Mouse (Mus musculus) liver, embryonic 13.5 days (tissue): ENCODE data around the gene Hist1h2bg. TPM values are rescaled to one million over a fixed set of nuclear protein-coding genes. Genes with fewer than 3 reads are reported as not detected.
A peak's percentile ranks its signal among the peaks of the same experiment; 100 is the strongest.
"Not testable (repeated sequence)": the region's sequence is repeated elsewhere in the genome, so short reads cannot be mapped to it uniquely, and the experiment has no call there.

Experiments used
- ATAC-seq: fragments of 200-750 bp; cut with Nextera tagmentation; 2 replicates; pipeline ENCODE4 v1.8.0; 2017; ENCODE audit warnings: low read depth, mild to moderate bottlenecking, moderate number of reproducible peaks, moderate library complexity
- DNase-seq: peaks from one replicate; pipeline ENCODE4 v3.0.0; 2022
- H3K27ac ChIP-seq: fragments of 300-500 bp; sonication (generic); 2 replicates; pipeline ENCODE4 v1.5.1; 2015; ENCODE audit warnings: moderate library complexity, mild to moderate bottlenecking, inconsistent platforms
- H3K27me3 ChIP-seq: fragments of 300-500 bp; sonication (generic); 2 replicates; pipeline ENCODE4 v1.6.1; 2015; ENCODE audit warnings: mild to moderate bottlenecking, inconsistent platforms
- H3K36me3 ChIP-seq: fragments of 300-500 bp; sonication (generic); 2 replicates; pipeline ENCODE4 v1.6.1; 2015; ENCODE audit warnings: mild to moderate bottlenecking, inconsistent platforms
- H3K4me1 ChIP-seq: fragments of 300-500 bp; sonication (generic); replicated peaks from 2 replicates; pipeline ENCODE4 v1.6.1; 2015; ENCODE audit warnings: inconsistent platforms
- H3K4me2 ChIP-seq: fragments of 300-500 bp; sonication (generic); 2 replicates; pipeline ENCODE4 v1.6.1; 2015; ENCODE audit warnings: inconsistent platforms, mild to moderate bottlenecking, moderate library complexity
- H3K4me3 ChIP-seq: fragments of 300-500 bp; sonication (generic); replicated peaks from 2 replicates; pipeline ENCODE4 v1.5.1; 2015; ENCODE audit warnings: mild to moderate bottlenecking, inconsistent platforms
- H3K9ac ChIP-seq: fragments of 300-500 bp; sonication (generic); 2 replicates; pipeline ENCODE4 v1.6.1; 2015; ENCODE audit warnings: mild to moderate bottlenecking, inconsistent platforms
- H3K9me3 ChIP-seq: fragments of 300-500 bp; sonication (generic); replicated peaks from 2 replicates; pipeline ENCODE4 v1.6.1; 2016; ENCODE audit warnings: inconsistent platforms
- WGBS: fragments of 180-500 bp; shearing (Covaris S2); methylation state at CpG from one replicate; pipeline ENCODE4 v1.1.7; 2015; ENCODE audit not compliant: insufficient replicate concordance; 5-methylcytosine and 5-hydroxymethylcytosine counted together
- polyA plus RNA-seq: library from polyadenylated mRNA; unstranded; fragments of >200 nt; fragmentation: Nextera tagmentation; extraction: Ambion mirVana; gene quantifications from 2 replicates; pipeline ENCODE4 v1.2.1, GENCODE M21; 2015

Hist1h2bg gene
- polyA plus RNA-seq, 1 experiment from 2014 or later, result 14.1 TPM

DNA sequence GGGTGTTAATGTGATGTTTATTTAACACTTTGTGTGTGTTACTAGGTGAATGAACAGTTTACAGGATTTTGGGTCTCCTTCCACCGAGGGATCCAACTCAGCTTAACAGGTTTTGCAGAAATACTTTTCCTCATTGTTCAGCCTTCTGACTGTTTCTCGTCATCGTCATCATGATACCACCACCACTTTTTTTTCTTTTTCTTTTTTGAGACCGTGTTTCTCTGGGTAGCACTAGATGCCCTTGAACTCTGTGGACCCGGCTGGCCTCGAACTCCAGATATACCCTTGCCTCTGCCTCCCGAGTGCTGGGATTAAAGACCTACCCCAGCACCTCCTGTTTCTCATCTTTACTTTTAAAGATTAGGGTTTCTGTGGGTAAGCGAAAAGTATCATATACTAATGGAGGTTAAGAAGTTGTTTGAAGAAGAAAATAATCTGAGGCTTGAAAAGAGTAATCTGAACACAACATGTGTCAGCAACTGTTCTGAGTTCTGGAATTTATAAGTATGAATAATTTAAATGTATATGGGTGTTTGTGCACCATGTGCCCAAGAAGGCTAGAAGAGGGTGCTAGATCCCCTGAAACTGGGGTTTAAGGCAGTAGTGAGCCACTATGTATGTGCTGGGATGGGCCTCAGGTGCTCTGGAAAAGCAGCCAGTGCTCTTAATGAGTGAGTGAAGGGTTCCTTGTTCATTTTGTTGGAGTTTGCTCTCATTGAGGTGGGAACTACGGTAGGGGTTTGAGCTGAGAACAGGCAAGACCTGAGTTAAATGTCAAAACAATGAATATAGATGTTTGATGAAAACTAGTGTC is 38.7 kb upstream of the Hist1h2bg start:
- Histone ChIP-seq H3K4me2 (peak overlapping the region; percentile 65), H3K36me3 (no peaks in the 10 kb centered on the region), H3K27me3 (no peaks in the 10 kb centered on the region), H3K4me1 (peaks cover 42% of the 10 kb centered on the region), H3K27ac (peak overlapping the region; percentile 98), H3K9me3 (no peaks in the 10 kb centered on the region), H3K4me3 (peak overlapping the region; percentile 63), H3K9ac (peak overlapping the region; percentile 84)
- 13% methylated on average over 9 of the region's 9 CpGs for WGBS
- no peak for DNase-seq
- no peak for ATAC-seq

DNA sequence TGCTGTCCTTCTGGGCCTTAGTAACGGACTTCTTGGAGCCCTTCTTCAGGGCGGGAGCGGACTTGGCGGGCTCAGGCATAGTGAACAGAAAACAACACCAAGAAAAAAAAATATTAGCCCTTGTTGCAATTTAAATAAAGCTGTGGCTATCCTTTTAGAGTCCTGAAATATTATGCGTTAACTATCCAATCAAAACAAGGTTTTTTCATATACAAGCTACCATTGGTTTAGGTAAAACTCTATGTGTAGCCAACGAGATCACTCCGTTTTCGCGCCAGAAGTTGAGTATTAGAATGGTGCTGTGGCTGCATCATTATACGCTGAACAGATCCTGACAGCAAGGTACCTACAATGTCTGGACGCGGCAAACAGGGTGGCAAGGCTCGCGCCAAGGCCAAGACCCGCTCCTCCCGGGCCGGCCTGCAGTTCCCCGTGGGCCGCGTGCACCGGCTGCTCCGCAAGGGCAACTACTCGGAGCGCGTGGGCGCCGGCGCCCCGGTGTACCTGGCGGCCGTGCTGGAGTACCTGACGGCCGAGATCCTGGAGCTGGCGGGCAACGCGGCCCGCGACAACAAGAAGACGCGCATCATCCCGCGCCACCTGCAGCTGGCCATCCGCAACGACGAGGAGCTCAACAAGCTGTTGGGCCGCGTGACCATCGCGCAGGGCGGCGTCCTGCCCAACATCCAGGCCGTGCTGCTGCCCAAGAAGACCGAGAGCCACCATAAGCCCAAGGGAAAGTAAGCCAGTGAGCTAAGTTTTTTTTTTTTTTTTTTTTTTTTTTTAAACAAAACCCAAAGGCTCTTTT is 37.4 kb upstream of the Hist1h2bg start, which contains the start of gene Hist1h2af:
Hist1h2af (plus strand) TSS at position 347 of the 808 bp plus-strand sequence.
- Histone ChIP-seq H3K4me2 (peak within 1 kb of the TSS; percentile 65), H3K4me3 (peak within 1 kb of the TSS; percentile 63), H3K4me1 (peaks cover 50% of the 10 kb centered on the region), H3K27ac (peak within 1 kb of the TSS; percentile 98), H3K9ac (peak within 1 kb of the TSS; percentile 84)
- H3K9me3 ChIP-seq, H3K36me3 ChIP-seq, H3K27me3 ChIP-seq: not testable (repeated sequence)
- WGBS, result under 1% methylated on average over 31 of the region's 53 CpGs
- DNase-seq (peak; percentile 83), ATAC-seq (peak; percentile 49)

DNA sequence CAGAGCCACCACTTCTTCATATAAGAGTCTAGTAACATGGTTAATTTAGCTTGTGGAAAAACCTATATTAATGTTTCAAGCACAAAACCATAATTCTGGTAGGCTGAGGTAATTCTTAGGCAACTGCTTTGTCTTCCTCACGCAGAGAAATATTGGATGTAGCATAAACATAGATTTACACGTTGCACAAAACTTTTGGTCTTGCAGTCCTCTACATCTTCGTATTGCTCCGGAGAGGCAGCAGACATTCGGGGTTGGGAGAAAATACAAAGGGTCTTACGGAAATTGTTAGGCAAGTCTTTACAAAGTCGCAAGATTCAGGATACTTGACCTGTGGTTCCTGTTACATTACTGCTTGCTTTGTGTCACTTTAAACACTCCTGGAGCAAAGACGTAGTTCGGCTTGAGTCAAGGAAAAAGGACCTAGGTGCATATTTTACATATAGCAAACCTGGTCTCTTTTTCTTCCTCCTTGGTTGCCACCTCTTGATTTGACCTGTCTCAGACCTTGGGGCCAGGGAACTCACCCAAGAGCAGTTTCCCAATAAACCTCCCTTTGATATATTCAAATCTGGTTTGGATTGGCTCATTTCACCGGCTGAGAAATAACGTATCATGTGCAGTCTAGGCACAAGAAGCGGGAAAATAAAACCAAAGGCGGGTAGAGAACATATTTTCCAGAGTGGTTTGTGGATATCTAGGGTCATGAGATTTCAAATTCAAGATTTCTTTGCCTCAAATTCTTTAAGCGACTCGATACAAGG is 36.6 kb upstream of the Hist1h2bg start:
- H3K4me3 ChIP-seq, result peak overlapping the region; percentile 63
- peak overlapping the region; percentile 65 for H3K4me2 ChIP-seq
- DNase-seq, result peak; percentile 65
- under 1% methylated on average over 15 of the region's 15 CpGs for WGBS
- no peaks in the 10 kb centered on the region for H3K9me3 ChIP-seq
- H3K4me1 ChIP-seq, result peaks cover 48% of the 10 kb centered on the region
- no peaks in the 10 kb centered on the region for H3K27me3 ChIP-seq
- H3K36me3 ChIP-seq, result no peaks in the 10 kb centered on the region
- peak overlapping the region; percentile 98 for H3K27ac ChIP-seq
- peak; percentile 28 for ATAC-seq
- peak overlapping the region; percentile 84 for H3K9ac ChIP-seq

DNA sequence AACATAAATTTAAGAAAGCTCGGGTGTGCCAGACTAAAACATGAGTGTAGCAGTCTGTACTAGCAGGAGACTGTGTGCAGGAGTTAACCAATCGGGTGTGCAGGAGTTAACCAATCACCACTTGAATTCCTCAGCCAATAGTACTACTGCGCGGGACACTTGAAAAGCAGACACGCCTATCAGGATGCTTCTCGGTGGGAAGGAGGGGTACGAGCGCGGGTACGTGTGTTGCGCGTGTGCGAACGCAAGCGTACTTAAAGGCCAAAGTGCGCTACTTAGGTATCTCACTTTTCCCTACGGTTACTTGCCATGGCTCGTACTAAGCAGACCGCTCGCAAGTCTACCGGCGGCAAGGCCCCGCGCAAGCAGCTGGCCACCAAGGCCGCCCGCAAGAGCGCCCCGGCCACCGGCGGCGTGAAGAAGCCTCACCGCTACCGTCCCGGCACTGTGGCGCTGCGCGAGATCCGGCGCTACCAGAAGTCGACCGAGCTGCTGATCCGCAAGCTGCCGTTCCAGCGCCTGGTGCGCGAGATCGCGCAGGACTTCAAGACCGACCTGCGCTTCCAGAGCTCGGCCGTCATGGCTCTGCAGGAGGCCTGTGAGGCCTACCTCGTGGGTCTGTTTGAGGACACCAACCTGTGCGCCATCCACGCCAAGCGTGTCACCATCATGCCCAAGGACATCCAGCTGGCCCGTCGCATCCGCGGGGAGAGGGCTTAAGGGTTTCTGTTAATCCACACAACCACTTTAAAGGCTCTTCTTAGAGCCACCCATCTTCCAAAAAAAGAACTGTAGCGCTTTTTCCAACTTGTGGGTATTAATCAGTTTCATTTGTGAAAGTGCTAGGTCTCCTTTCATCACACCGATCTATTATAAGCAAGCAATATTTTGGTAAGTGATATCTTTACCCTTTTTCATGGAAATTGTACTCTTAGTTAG is 35.8 kb upstream of the Hist1h2bg start, which contains the start of gene Hist1h3g:
Hist1h3g (plus strand) TSS at position 286 of the 939 bp plus-strand sequence.
- H3K9me3 ChIP-seq, H3K27me3 ChIP-seq, H3K36me3 ChIP-seq: not testable (repeated sequence)
- Histone ChIP-seq H3K27ac (peak within 1 kb of the TSS; percentile 98), H3K4me1 (peaks cover 47% of the 10 kb centered on the region), H3K4me2 (peak within 1 kb of the TSS; percentile 65), H3K4me3 (peak within 1 kb of the TSS; percentile 63), H3K9ac (peak within 1 kb of the TSS; percentile 84)
- ATAC-seq (peak; percentile 85), DNase-seq (peak; percentile 93)
- under 1% methylated on average over 52 of the region's 62 CpGs for WGBS

DNA sequence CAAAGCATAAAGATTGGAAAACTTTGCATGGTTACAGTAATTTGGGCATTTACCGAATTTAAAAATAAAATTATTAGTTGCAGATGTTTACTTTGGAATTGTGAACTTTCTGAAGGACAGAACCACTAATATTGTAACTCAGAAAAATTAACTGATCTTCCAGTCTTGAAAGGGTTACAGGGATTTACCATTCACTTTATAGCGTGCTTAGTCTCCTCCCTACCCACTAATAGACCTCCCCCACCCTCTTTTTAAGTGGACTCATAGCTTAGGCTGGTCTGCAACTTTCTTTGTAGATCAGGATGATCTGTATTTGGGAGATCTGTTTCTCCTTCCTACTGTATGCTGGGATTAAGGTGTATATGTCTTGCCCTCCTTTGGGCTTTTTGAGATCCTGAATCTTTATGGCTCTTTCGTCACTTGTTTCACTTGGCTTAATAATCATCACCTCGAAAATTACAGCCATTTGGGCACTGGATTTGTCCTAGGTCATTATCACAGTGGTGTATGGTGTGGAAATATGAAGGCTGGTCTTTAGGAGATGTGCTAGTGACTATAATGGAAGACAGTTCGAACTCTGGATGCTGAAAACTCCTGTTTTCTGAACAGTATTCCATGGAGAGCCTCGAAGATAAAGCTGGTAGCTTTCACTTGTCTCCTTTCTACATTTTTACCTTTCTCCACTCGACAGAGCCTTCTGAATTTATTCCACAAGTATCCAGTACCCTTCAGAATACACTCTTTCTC is 34.9 kb upstream of the Hist1h2bg start:
- WGBS, result 14% methylated on average over 7 of the region's 7 CpGs
- Histone ChIP-seq H3K4me3 (peak overlapping the region; percentile 63), H3K4me2 (peak overlapping the region; percentile 65), H3K36me3 (no peaks in the 10 kb centered on the region), H3K27ac (peak overlapping the region; percentile 98), H3K9ac (peak overlapping the region; percentile 84), H3K9me3 (no peaks in the 10 kb centered on the region), H3K4me1 (peaks cover 52% of the 10 kb centered on the region), H3K27me3 (no peaks in the 10 kb centered on the region)
- no peak for DNase-seq
- ATAC-seq, result no peak

DNA sequence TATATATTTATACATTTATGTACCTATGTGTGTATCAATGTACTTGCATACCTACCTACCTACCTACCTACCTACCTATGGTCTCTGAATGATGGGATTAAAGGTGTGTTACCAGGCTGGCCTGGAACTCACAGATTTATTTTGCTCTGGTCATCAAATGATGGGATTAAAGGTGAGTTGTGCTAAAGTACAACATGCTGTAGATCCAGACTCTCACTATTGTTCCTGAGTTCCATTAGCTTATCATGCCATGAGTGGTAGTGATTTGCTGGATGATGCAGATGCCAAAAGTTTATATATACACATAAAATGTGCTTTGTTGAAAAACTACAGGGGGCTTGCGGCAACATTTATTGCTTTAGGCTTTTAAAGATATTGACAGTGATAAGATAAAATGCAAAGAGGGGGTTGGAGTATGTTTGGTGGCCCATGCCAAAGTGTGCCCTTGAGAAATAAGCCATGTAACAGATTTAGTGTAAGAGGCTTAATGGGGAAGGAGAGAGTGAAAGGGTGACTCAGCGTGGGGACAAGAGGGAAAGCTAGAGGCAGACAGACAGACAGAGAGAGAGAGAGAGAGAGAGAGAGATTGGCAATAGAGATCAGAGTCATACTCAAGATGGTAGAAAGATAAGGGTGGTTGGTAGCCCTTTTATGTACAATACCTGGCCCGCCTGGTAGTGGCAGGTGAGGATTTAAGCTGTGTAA is 34.0 kb upstream of the Hist1h2bg start:
- H3K27me3 ChIP-seq, result no peaks in the 10 kb centered on the region
- ATAC-seq (no peak), DNase-seq (no peak)
- H3K4me2 ChIP-seq, result peak overlapping the region; percentile 65
- peak overlapping the region; percentile 98 for H3K27ac ChIP-seq
- H3K36me3 ChIP-seq, result no peaks in the 10 kb centered on the region
- peak overlapping the region; percentile 84 for H3K9ac ChIP-seq
- H3K9me3 ChIP-seq, result no peaks in the 10 kb centered on the region
- WGBS, result 62% methylated on average over 3 of the region's 3 CpGs
- peaks cover 51% of the 10 kb centered on the region for H3K4me1 ChIP-seq
- peak overlapping the region; percentile 63 for H3K4me3 ChIP-seq

DNA sequence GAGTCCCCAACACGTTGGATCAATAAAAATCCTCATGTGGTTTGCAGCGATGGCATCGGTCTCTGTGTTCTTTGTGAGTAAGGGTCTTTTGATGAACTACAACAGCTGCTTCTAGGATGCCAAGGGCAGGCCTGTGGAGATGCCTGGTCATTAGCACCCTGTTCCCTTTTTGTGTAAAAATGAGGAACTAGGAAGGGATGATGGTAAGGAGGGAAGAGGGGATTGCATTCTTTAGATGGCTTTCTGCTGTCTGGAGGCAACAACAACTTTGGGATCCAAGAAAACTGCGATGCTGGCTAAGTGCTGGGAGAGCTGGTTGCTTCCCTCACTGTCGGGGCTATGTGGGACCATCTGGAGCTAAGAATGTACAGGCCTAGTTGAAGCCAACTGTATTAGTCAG is 32.9 kb upstream of the Hist1h2bg start:
- H3K4me2 ChIP-seq, result peak overlapping the region; percentile 65
- no peaks in the 10 kb centered on the region for H3K9me3 ChIP-seq
- H3K36me3 ChIP-seq, result no peaks in the 10 kb centered on the region
- peak overlapping the region; percentile 84 for H3K9ac ChIP-seq
- peak overlapping the region; percentile 63 for H3K4me3 ChIP-seq
- WGBS, result 81% methylated on average over 5 of the region's 5 CpGs
- no peak for ATAC-seq
- H3K27ac ChIP-seq, result peak overlapping the region; percentile 98
- no peaks in the 10 kb centered on the region for H3K27me3 ChIP-seq
- DNase-seq, result no peak
- H3K4me1 ChIP-seq, result peaks cover 40% of the 10 kb centered on the region

DNA sequence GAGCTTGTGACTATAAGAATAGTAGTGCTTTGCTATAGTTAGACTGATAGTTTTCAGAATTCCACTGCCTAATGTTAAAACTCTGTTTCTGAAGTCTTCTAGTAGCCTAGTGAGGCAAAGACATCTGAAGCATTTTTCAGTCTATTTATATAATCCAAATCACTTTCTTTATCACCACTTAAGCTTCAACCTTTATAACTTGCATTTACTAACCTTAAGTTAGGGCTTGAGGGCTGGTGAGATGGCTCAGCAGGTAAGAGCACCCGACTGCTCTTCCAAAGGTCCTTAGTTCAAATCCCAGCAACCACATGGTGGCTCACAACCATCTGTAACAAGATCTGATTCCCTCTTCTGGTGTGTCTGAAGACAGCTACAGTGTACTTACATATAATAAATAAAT is 31.4 kb upstream of the Hist1h2bg start:
- H3K4me2 ChIP-seq, DNase-seq, H3K9me3 ChIP-seq, H3K36me3 ChIP-seq, H3K4me3 ChIP-seq, H3K27me3 ChIP-seq, ATAC-seq: not testable (repeated sequence)
- 68% methylated on average over 1 of the region's 1 CpGs for WGBS
- Histone ChIP-seq H3K9ac (peak overlapping the region; percentile 62), H3K4me1 (peaks cover 40% of the 10 kb centered on the region), H3K27ac (peak overlapping the region; percentile 98)

DNA sequence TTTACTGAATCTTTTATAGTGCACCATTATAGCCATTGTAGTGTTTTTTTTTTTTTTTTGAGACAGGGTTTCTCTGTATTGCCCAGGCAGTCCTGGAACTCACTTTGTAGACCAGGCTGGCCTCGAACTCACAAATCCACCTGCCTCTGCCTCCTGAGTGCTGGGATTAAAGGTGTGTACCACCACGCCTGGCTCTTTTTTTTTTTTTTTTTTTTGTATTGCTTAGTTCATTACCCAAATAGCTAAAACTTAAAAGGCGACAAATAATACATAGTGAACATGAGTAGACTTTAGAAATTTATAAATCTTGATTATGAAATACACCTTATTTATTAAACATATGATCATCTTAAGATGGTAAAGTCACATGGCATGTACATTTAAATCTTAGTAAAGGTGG is 29.7 kb upstream of the Hist1h2bg start:
- ATAC-seq (no peak), DNase-seq (no peak)
- H3K4me2 ChIP-seq, result peak overlapping the region; percentile 73
- H3K9me3 ChIP-seq, result no peaks in the 10 kb centered on the region
- H3K27me3 ChIP-seq, result no peaks in the 10 kb centered on the region
- no peaks in the 10 kb centered on the region for H3K36me3 ChIP-seq
- H3K4me3 ChIP-seq, result peak overlapping the region; percentile 67
- H3K27ac ChIP-seq, result peak overlapping the region; percentile 98
- WGBS, result 62% methylated on average over 3 of the region's 3 CpGs
- peaks cover 45% of the 10 kb centered on the region for H3K4me1 ChIP-seq
- H3K9ac ChIP-seq, result peak overlapping the region; percentile 90
